Mouse (Mus musculus) splenic B cell, adult 2 months (primary cell): Measurements from ENCODE around the gene Timm17b.
A peak's percentile ranks its signal among the peaks of the same experiment; 100 is the strongest.

Experiments
- DNase-seq: peaks from one replicate; pipeline ENCODE4 v3.0.0-alpha.2; 2011; ENCODE audit warnings: low read depth, low spot score
- H3K27me3 ChIP-seq: 2 replicates; pipeline ENCODE4 v1.6.1; 2012; ENCODE audit warnings: mild to moderate bottlenecking, low read length, moderate library complexity, mixed read lengths; ENCODE audit not compliant: control insufficient read depth, poor library complexity, insufficient read depth, severe bottlenecking
- H3K36me3 ChIP-seq: 2 replicates; pipeline ENCODE4 v1.6.1; 2012; ENCODE audit warnings: mild to moderate bottlenecking, low read length, moderate library complexity, mixed read lengths; ENCODE audit not compliant: control insufficient read depth, poor library complexity, insufficient read depth, severe bottlenecking

The Timm17b gene

GRCm38 (mm10) chrX:7947108-7947899 is 48.1 kb downstream of the Timm17b start, which contains the start of gene Hdac6:
Hdac6 (minus strand) TSS chrX:7947889.
- H3K36me3 ChIP-seq = no peaks in the 10 kb centered on the region
- no peak for DNase-seq
- H3K27me3 ChIP-seq = no peaks in the 10 kb centered on the region

GRCm38 (mm10) chrX:7947900-7948492 is 48.8 kb downstream of the Timm17b start:
- peak; percentile 92 for DNase-seq
- Histone ChIP-seq H3K27me3 (no peaks in the 10 kb centered on the region), H3K36me3 (no peaks in the 10 kb centered on the region)

GRCm38 (mm10) chrX:7950091-7950490 is 50.9 kb downstream of the Timm17b start:
- no peaks in the 10 kb centered on the region for H3K27me3 ChIP-seq
- no peaks in the 10 kb centered on the region for H3K36me3 ChIP-seq
- no peak for DNase-seq
